Comparison of ENCODE assay signal across 9 mouse cellular contexts in the genomic region with DNA sequence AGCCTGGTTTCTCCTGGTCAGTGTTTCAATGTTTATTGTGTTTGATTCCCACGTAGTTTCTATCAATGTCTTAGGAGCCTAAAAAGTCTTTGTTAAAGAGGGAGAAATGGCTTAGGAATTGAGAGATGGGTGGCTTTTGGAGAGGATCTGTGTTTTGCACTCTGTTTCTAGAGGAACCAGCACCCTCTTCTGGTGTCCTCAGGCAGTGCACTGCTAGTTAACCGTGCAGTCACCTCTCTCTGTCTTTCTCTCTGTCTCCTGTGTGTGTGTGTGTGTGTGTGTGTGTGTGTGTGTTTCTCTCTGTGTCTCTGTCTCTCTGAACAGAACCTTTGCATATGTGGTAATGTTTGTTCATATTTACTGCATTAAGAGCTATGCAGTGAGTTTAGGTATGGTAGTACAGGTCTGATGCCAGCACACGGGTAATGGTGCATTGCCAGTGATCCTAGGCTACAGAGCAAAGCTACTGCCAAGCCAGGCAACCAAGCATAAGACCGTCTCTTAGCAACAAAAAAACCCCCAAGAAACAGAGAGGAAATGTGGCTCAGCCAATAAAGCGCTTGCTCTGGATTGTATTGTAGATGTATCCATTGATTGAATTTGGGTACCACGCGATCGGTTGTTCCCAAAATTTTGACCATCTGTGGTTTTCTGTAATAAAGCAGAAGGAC.
DNase-seq lines count a peak whose midpoint lies in the region; ATAC-seq and TF ChIP-seq lines count a peak whose summit lies in the region.
"Had no signal": no experiment of that assay in that cellular context is flagged by ENCODE, and none has a peak within 500 bp of the region (broad histone marks: within the 10 kb centered on the region; RNA-seq: fewer than 3 reads in every experiment).

No protein-coding gene starts in this region.

- H3K9ac ChIP-seq in liver, embryonic 14.5 days (replicated peaks): no peak overlapping the region
- no peak overlapping the region for H3K9ac ChIP-seq in liver, embryonic 11.5 days (ENCODE audit: low read depth, low read length)
- H3K9ac ChIP-seq: limb, embryonic 12.5 days had no signal

- H3K9me3 ChIP-seq in liver, embryonic 14.5 days (ENCODE audit: control insufficient read depth, low read length): no peaks in the 10 kb centered on the region
- H3K9me3 ChIP-seq in liver, embryonic 11.5 days (ENCODE audit: control insufficient read depth, low read length): no peaks in the 10 kb centered on the region
- H3K9me3 ChIP-seq: limb, embryonic 12.5 days had no signal

- peak; percentile 48; the same call in 1 of the 2 replicates for TF ChIP-seq CTCF in liver, embryonic 14.5 days (IDR thresholded peaks at IDR 0.05; ENCODE audit: low read depth)
- peak; percentile 81 for TF ChIP-seq CTCF in layer of hippocampus, adult 2 months (conservative IDR thresholded peaks at IDR 0.05)

- 73% methylated on average over 8 of the region's 8 CpGs for WGBS in liver, embryonic 14.5 days (ENCODE audit: insufficient replicate concordance)
- 82% methylated on average over 8 of the region's 8 CpGs for WGBS in liver, embryonic 11.5 days

- H3K4me3 ChIP-seq in liver, embryonic 14.5 days (ENCODE audit: insufficient read depth in 1 of 2, low read depth in 2 of 2, low read length in 2 of 2): no peak overlapping the region
- H3K4me3 ChIP-seq in liver, embryonic 11.5 days (ENCODE audit: low read depth, low read length): no peak overlapping the region
- H3K4me3 ChIP-seq in layer of hippocampus, adult 2 months: no peak overlapping the region
- H3K4me3 ChIP-seq: limb, embryonic 12.5 days had no signal

- no peaks in the 10 kb centered on the region for H3K4me1 ChIP-seq in liver, embryonic 14.5 days (replicated peaks; ENCODE audit: control insufficient read depth in 2 of 2, insufficient read depth in 2 of 2, low read length in 1 of 2)
- no peaks in the 10 kb centered on the region for H3K4me1 ChIP-seq in liver, embryonic 11.5 days (replicated peaks; ENCODE audit: control insufficient read depth, insufficient read depth, low read length)
- H3K4me1 ChIP-seq: limb, embryonic 12.5 days had no signal

- H3K27ac ChIP-seq in liver, embryonic 14.5 days: no peak overlapping the region
- no peak overlapping the region for H3K27ac ChIP-seq in liver, embryonic 11.5 days (ENCODE audit: low read depth, low read length)
- peak overlapping the region; percentile 24; the same call in 1 of the 2 replicates for H3K27ac ChIP-seq in layer of hippocampus, adult 2 months
- H3K27ac ChIP-seq: limb, embryonic 12.5 days had no signal

- no peak overlapping the region for H3K4me2 ChIP-seq in liver, embryonic 14.5 days (ENCODE audit: low read depth)
- H3K4me2 ChIP-seq in liver, embryonic 11.5 days: no peak overlapping the region
- H3K4me2 ChIP-seq: limb, embryonic 12.5 days had no signal

- ATAC-seq in liver, embryonic 14.5 days (ENCODE audit: insufficient read depth): no peak
- ATAC-seq in liver, embryonic 11.5 days (replicated peaks; ENCODE audit: low FRiP score): no peak

- H3K27me3 ChIP-seq in liver, embryonic 14.5 days (ENCODE audit: control insufficient read depth, insufficient read depth, low read length): no peaks in the 10 kb centered on the region
- H3K27me3 ChIP-seq in liver, embryonic 11.5 days (replicated peaks; ENCODE audit: control insufficient read depth, insufficient read depth, low read length): no peaks in the 10 kb centered on the region
- H3K27me3 ChIP-seq: limb, embryonic 12.5 days had no signal

- DNase-seq in adrenal gland, postnatal 10 days: peak; percentile 51
- no peak for DNase-seq in adrenal gland, adult 8-10 months
- DNase-seq in liver, embryonic 14.5 days (ENCODE audit: low read depth in 3 of 3, low spot score in 3 of 3): no peak
- DNase-seq in liver, embryonic 11.5 days (ENCODE audit: low spot score): no peak
- peak; percentile 43 for DNase-seq in embryo, embryonic 9.5 days (ENCODE audit: extremely low spot score)
- peak; percentile 58 to 67 for DNase-seq in layer of hippocampus, adult 2 months (ENCODE audit: low spot score in 2 of 2)
- peak; percentile 71 for DNase-seq in retina, embryonic 14.5 days (ENCODE audit: low spot score)
- DNase-seq in urinary bladder, postnatal 36 days (ENCODE audit: low spot score in 2 of 2): no peak

- H3K36me3 ChIP-seq in liver, embryonic 14.5 days (replicated peaks; ENCODE audit: control insufficient read depth, insufficient read depth, low read depth): no peaks in the 10 kb centered on the region
- no peaks in the 10 kb centered on the region for H3K36me3 ChIP-seq in liver, embryonic 11.5 days (ENCODE audit: control insufficient read depth, insufficient read depth, low read length)

- TF ChIP-seq EP300 in liver, embryonic 14.5 days (IDR thresholded peaks at IDR 0.05; ENCODE audit: low read depth): no peak

Comparison
In these comparisons a context has a peak if more than half of its experiments do, and no peak if none do; other contexts are left out.
1. DNase-seq: peak in adrenal gland, postnatal 10 days (single experiment), embryo, embryonic 9.5 days (single experiment), layer of hippocampus, adult 2 months (2 of 2) and retina, embryonic 14.5 days (single experiment); none in adrenal gland, adult 8-10 months (single experiment), liver, embryonic 14.5 days (0 of 3), liver, embryonic 11.5 days (single experiment) and urinary bladder, postnatal 36 days (0 of 2).